Mouse (Mus musculus) midbrain, embryonic 13.5 days (tissue): ENCODE measurements around the gene Dyrk1a. TPM values are rescaled to one million over a fixed set of nuclear protein-coding genes. Genes with fewer than 3 reads are reported as not detected.

Source experiments
- ATAC-seq: fragments of 200-750 bp; cut with Nextera tagmentation; 2 replicates; pipeline ENCODE4 v1.8.0; 2017; ENCODE audit warnings: mild to moderate bottlenecking, moderate TSS enrichment, moderate library complexity
- H3K27ac ChIP-seq: fragments of 300-500 bp; sonication (generic); 2 replicates; pipeline ENCODE4 v1.5.1; 2015; ENCODE audit warnings: inconsistent platforms, mild to moderate bottlenecking, moderate library complexity
- H3K27me3 ChIP-seq: fragments of 300-500 bp; sonication (generic); 2 replicates; pipeline ENCODE4 v1.6.1; 2015; ENCODE audit warnings: mild to moderate bottlenecking, inconsistent platforms
- H3K36me3 ChIP-seq: fragments of 300-500 bp; sonication (generic); 2 replicates; pipeline ENCODE4 v1.6.1; 2015; ENCODE audit warnings: mild to moderate bottlenecking, inconsistent platforms
- H3K4me1 ChIP-seq: fragments of 300-500 bp; sonication (generic); replicated peaks from 2 replicates; pipeline ENCODE4 v1.6.1; 2015; ENCODE audit warnings: inconsistent platforms
- H3K4me2 ChIP-seq: fragments of 300-500 bp; sonication (generic); replicated peaks from 2 replicates; pipeline ENCODE4 v1.6.1; 2015; ENCODE audit warnings: moderate library complexity, mild to moderate bottlenecking, inconsistent platforms
- H3K4me3 ChIP-seq: fragments of 300-500 bp; sonication (generic); replicated peaks from 2 replicates; pipeline ENCODE4 v1.5.1; 2015; ENCODE audit warnings: mild to moderate bottlenecking, inconsistent platforms
- H3K9ac ChIP-seq: fragments of 300-500 bp; sonication (generic); replicated peaks from 2 replicates; pipeline ENCODE4 v1.6.1; 2015; ENCODE audit warnings: mild to moderate bottlenecking, inconsistent platforms
- H3K9me3 ChIP-seq: fragments of 300-500 bp; sonication (generic); 2 replicates; pipeline ENCODE4 v1.6.1; 2016; ENCODE audit warnings: mild to moderate bottlenecking, inconsistent platforms
- WGBS: fragments of 180-500 bp; shearing (Covaris S2); methylation state at CpG from one replicate; pipeline ENCODE4 v1.1.7; 2015; 5-methylcytosine and 5-hydroxymethylcytosine counted together
- polyA plus RNA-seq: library from polyadenylated mRNA; unstranded; fragments of >200 nt; fragmentation: Nextera tagmentation; extraction: Ambion mirVana; gene quantifications from 2 replicates; pipeline ENCODE4 v1.2.1, GENCODE M21; 2015

Gene Dyrk1a
- polyA plus RNA-seq, 1 experiment from 2014 or later: 11.7 TPM

DNA sequence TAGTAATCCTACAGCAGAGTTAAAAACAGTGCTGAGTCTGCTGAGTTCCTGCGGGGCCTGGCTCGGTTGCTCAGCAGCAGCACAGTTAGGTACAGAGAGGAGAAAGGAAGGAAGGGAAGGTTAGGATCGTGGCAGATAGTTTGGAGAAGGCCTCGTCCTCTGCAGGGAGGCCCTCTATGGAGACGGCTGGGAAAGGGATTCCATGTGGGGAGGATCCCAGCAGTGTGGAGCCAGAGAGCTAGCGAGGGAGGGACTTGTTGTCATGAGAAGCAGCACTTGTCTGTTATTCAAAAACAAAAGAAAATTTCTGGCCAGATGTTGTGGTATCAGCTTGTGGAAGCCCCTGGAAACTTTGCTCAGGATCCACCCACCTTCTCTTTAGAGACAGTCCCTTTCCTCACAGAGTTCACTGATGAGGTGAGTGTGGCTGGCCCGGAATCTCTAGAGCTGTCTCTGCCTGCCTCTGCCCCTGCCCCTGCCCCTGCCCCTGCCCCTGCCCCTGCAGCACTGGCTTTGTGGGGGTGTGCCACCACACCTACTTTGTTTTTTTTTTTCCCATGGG lies 11.1 kb downstream of the Dyrk1a start:
- WGBS: 33% methylated on average over 7 of the region's 7 CpGs
- Histone ChIP-seq H3K36me3 (no peaks in the 10 kb centered on the region), H3K4me1 (peaks cover 66% of the 10 kb centered on the region), H3K27me3 (no peaks in the 10 kb centered on the region), H3K4me3 (no peak overlapping the region), H3K27ac (no peak overlapping the region), H3K9me3 (no peaks in the 10 kb centered on the region), H3K4me2 (no peak overlapping the region), H3K9ac (no peak overlapping the region)
- ATAC-seq: no peak

DNA sequence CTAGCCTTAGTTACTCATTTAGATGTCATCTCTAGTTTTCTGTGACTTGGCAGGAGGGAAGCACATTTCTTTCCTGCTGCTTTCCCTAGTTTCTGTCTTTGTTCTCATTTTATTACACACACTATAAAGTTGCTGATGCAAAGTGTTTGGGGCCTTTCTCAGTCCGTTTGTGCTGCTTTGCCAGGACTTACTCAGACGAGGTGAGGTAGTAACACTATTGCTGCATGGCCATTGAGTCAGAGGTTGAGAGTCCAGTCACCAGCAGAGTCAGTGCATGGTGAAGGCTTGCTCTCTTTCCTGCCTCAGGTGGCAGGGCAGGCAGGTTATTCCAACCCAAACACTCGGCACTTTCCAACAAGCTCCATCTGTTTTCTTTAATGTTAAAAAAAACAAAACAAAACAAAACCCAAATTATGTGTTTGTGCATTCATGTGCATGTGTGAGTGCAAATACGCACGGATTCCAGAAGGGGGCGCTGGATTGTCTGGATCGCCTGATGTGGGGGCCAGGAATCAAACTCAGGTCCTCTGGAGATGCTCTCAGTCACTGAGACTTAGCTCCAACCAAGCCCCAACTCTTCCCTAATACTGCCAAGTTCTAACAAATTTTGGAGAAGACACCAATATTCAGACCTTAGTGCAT lies 16.7 kb downstream of the Dyrk1a start:
- Histone ChIP-seq H3K9ac (no peak overlapping the region), H3K4me1 (peaks cover 70% of the 10 kb centered on the region), H3K36me3 (no peaks in the 10 kb centered on the region), H3K27me3 (no peaks in the 10 kb centered on the region), H3K9me3 (no peaks in the 10 kb centered on the region), H3K4me3 (no peak overlapping the region), H3K4me2 (no peak overlapping the region), H3K27ac (no peak overlapping the region)
- no peak for ATAC-seq
- 73% methylated on average over 7 of the region's 7 CpGs for WGBS

DNA sequence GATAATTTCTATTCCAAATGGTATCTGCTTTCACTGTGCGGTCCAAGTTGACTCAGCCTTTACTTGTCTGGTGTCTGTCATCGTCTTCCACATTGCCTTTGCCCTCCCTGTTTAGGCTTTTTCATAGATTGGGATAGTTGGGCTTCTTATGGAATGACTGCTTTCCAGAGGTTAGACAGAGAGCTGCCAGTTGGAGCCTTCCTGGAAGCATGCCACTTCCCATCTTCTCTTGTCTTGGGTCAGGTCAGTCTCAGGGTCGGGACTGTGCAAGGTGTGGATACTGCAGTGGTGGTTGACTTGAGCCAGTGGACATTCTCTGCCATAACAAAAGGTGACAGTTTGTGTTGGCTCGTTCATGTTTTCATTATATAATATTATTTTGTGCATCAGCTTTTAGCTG lies 17.7 kb downstream of the Dyrk1a start:
- WGBS: 93% methylated on average over 4 of the region's 4 CpGs
- ATAC-seq: no peak
- no peaks in the 10 kb centered on the region for H3K36me3 ChIP-seq
- H3K27me3 ChIP-seq: no peaks in the 10 kb centered on the region
- H3K9me3 ChIP-seq: no peaks in the 10 kb centered on the region
- H3K27ac ChIP-seq: no peak overlapping the region
- no peak overlapping the region for H3K4me2 ChIP-seq
- no peak overlapping the region for H3K4me3 ChIP-seq
- peaks cover 67% of the 10 kb centered on the region for H3K4me1 ChIP-seq
- H3K9ac ChIP-seq: no peak overlapping the region

DNA sequence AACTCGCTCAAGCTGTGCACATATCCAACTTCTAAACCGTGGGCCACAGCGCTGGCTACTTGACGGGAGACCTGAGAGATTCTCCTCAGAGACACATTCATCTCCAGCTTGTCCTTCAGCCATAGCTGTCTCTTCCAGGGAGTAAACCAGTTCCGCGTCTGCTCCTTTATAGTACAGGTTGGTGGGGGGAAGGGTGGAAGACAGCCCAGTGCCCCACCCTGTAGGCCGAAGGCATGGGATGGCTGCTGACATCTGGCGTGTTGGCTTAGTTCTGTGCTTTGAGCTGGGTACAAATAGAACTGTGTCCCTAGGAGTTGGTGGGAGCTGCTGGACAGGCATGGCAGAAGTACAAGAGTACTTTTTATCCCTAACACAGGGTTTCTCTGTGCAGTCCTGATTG lies 18.4 kb downstream of the Dyrk1a start:
- Histone ChIP-seq H3K36me3 (no peaks in the 10 kb centered on the region), H3K4me1 (peaks cover 62% of the 10 kb centered on the region), H3K27ac (no peak overlapping the region), H3K27me3 (no peaks in the 10 kb centered on the region), H3K9me3 (no peaks in the 10 kb centered on the region), H3K9ac (no peak overlapping the region), H3K4me3 (no peak overlapping the region), H3K4me2 (no peak overlapping the region)
- WGBS: 86% methylated on average over 8 of the region's 8 CpGs
- ATAC-seq: 0 out of 2 replicates have a peak, but pooled peaks have one; percentile 37

DNA sequence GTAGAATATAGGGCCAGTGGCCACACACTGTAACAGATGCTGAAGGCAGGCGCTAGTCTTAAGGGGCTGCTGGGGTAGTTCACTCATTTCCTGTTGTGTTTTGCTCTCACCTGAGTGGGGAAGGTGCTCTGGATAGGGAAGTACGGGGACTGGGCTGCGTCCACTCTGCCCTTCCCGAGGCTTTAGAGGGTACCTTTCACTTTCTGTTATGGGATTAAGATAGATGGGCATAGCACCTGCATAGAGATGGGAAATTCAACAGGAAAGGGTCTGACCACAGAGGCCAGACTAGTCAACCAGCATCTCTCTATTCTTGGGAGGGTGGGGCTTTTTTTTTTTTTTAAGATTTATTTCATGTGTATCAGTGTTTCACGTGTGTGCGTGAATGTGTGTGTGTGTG lies 19.2 kb downstream of the Dyrk1a start:
- no peak overlapping the region for H3K9ac ChIP-seq
- no peaks in the 10 kb centered on the region for H3K27me3 ChIP-seq
- H3K27ac ChIP-seq: 0 out of 2 replicates have a peak overlapping the region, but pooled peaks have one; percentile 11
- peaks cover 54% of the 10 kb centered on the region for H3K4me1 ChIP-seq
- H3K9me3 ChIP-seq: no peaks in the 10 kb centered on the region
- H3K36me3 ChIP-seq: no peaks in the 10 kb centered on the region
- H3K4me2 ChIP-seq: no peak overlapping the region
- no peak overlapping the region for H3K4me3 ChIP-seq
- 93% methylated on average over 6 of the region's 6 CpGs for WGBS
- no peak for ATAC-seq

DNA sequence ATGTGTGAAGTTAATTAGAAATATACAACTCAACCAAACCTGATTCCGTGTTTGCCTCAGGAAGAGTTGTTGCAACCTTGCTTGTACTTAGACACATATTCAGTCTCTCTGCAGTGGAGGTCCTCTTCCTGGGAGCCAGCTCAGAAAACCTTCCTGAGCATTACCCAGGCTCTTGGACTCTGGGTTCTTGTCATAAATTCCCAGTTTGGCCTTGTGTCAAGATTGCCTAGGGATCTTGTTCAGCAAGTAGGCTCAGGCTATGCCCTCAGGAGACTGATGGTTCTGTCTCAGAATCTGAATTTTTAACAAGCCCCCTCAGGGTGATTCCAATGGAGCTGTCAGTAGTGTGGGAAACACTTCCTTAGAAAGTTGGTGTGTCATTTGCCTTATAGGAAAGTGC lies 19.8 kb downstream of the Dyrk1a start:
- peaks cover 52% of the 10 kb centered on the region for H3K4me1 ChIP-seq
- WGBS: 90% methylated on average over 1 of the region's 1 CpGs
- H3K36me3 ChIP-seq: 0 out of 2 replicates have a peak, but pooled peaks cover 3% of the 10 kb centered on the region
- H3K4me3 ChIP-seq: no peak overlapping the region
- H3K27ac ChIP-seq: no peak overlapping the region
- no peak overlapping the region for H3K4me2 ChIP-seq
- H3K27me3 ChIP-seq: no peaks in the 10 kb centered on the region
- ATAC-seq: no peak
- H3K9ac ChIP-seq: no peak overlapping the region
- no peaks in the 10 kb centered on the region for H3K9me3 ChIP-seq

DNA sequence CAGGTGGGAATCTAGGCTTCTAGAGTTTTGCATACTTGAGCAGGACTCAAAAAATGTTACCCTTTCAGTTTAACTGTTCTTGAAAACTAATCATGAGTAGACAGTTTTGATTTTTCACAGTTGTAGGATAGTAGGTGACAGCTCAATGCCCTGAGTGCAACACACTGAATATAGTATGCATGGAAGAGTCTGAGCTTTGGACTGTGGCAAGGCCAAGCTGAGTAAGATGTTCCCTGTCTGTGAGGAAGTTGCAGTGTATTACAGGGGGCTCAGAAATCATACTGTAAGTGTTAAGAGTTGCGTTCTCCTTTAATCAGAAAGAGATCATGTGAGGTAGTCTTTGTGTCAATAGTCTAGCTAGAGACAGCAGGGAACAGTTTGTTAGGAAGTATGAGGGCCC lies 20.4 kb downstream of the Dyrk1a start:
- H3K4me3 ChIP-seq: no peak overlapping the region
- H3K4me2 ChIP-seq: no peak overlapping the region
- no peak overlapping the region for H3K27ac ChIP-seq
- H3K4me1 ChIP-seq: peaks cover 48% of the 10 kb centered on the region
- H3K27me3 ChIP-seq: no peaks in the 10 kb centered on the region
- no peak for ATAC-seq
- no peaks in the 10 kb centered on the region for H3K9me3 ChIP-seq
- WGBS: 96% methylated on average over 1 of the region's 1 CpGs
- 0 out of 2 replicates have a peak, but pooled peaks cover 4% of the 10 kb centered on the region for H3K36me3 ChIP-seq
- H3K9ac ChIP-seq: no peak overlapping the region

DNA sequence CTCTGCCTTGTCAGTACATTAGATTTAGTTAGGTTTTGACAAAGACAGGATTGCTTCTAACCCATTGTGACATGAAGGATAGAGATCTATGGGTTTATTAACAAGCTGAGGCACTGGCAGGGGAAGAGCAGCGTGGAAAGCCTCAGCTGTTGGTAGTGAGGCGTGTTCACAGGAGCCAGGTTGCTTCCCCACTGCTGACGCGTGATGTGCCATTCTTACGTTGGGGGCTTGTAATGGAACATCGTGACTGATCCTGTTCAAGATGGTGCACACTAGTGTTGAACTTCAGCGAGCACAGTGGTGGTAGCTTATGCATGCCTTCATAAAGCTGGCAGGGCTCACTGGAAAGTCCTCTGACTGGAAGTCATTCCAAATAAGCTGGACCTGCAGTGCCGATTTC lies 21.2 kb downstream of the Dyrk1a start:
- 0 out of 2 replicates have a peak, but pooled peaks cover 4% of the 10 kb centered on the region for H3K36me3 ChIP-seq
- no peak overlapping the region for H3K4me3 ChIP-seq
- H3K27ac ChIP-seq: no peak overlapping the region
- H3K4me2 ChIP-seq: no peak overlapping the region
- no peaks in the 10 kb centered on the region for H3K9me3 ChIP-seq
- no peak overlapping the region for H3K9ac ChIP-seq
- no peak for ATAC-seq
- no peaks in the 10 kb centered on the region for H3K27me3 ChIP-seq
- H3K4me1 ChIP-seq: peaks cover 48% of the 10 kb centered on the region
- 87% methylated on average over 8 of the region's 8 CpGs for WGBS

DNA sequence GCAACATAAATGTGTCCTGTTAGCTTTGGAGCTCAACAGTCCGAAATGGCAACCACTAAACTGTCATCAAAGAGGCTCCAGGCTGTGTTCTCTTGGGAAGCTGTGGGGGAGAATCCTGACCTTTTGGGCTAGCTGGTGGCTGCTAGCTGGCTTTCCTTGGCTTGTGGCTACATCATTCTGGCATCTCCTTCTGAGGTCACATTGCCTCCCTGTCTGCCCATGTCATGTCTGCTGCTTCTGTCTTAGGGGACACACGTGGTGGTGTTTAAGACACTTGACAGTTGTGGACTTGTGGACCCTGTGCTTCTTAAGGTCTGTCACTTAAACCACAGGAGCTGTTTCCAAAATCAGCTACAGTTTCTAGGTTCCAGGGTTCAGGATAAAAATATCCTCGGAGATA lies 21.7 kb downstream of the Dyrk1a start:
- ATAC-seq: no peak
- peaks cover 48% of the 10 kb centered on the region for H3K4me1 ChIP-seq
- WGBS: 91% methylated on average over 3 of the region's 3 CpGs
- no peak overlapping the region for H3K4me2 ChIP-seq
- H3K27ac ChIP-seq: no peak overlapping the region
- no peaks in the 10 kb centered on the region for H3K27me3 ChIP-seq
- no peak overlapping the region for H3K9ac ChIP-seq
- H3K9me3 ChIP-seq: no peaks in the 10 kb centered on the region
- H3K4me3 ChIP-seq: no peak overlapping the region
- 0 out of 2 replicates have a peak, but pooled peaks cover 4% of the 10 kb centered on the region for H3K36me3 ChIP-seq

DNA sequence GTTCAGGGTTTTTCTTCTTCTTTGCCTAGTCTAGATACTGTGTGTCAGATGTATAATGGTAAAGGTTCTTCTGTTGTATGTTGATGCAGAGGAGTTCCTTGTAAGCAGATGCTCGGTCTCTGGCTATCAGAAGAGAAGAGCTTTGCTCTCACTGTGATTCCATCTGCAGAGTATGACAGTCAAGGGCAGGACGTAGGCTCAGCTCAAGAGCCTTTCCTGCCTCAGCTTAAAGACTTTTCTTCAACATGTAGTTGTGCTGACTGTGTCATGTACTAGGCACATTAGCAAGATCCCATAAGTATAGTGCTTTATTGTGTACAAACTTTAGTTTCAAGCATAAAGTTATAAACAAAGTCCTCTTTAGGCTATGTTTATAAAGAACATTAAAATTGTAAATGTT lies 26.8 kb downstream of the Dyrk1a start:
- H3K27ac ChIP-seq: no peak overlapping the region
- H3K9ac ChIP-seq: no peak overlapping the region
- no peaks in the 10 kb centered on the region for H3K9me3 ChIP-seq
- no peak for ATAC-seq
- H3K4me2 ChIP-seq: no peak overlapping the region
- no peak overlapping the region for H3K4me3 ChIP-seq
- WGBS: 84% methylated on average over 2 of the region's 2 CpGs
- H3K36me3 ChIP-seq: 0 out of 2 replicates have a peak, but pooled peaks cover 4% of the 10 kb centered on the region
- peaks cover 45% of the 10 kb centered on the region for H3K4me1 ChIP-seq
- H3K27me3 ChIP-seq: no peaks in the 10 kb centered on the region

DNA sequence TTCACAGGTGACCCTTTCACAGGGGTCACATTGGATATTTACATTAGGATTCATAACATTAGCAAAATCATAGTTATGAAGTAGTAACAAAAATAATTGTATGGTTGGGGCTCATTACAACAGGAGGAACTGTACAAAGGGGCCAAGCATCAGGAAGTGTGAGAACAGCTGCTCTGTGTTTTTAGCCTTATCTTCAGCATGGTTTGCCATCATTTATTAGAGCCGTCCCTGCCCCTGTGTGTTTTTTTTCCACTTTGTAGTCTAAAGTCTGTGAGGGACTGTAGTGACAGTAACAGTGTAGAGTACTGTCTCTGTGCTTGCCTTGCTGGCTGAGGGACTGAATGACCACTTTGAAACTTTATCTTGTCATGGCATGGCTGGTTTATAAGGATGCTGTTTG lies 27.8 kb downstream of the Dyrk1a start:
- H3K4me3 ChIP-seq: no peak overlapping the region
- H3K27me3 ChIP-seq: no peaks in the 10 kb centered on the region
- H3K4me2 ChIP-seq: no peak overlapping the region
- 0 out of 2 replicates have a peak, but pooled peaks cover 4% of the 10 kb centered on the region for H3K36me3 ChIP-seq
- H3K9ac ChIP-seq: no peak overlapping the region
- no peaks in the 10 kb centered on the region for H3K9me3 ChIP-seq
- no peak overlapping the region for H3K27ac ChIP-seq
- WGBS: 73% methylated on average over 1 of the region's 1 CpGs
- ATAC-seq: no peak
- peaks cover 55% of the 10 kb centered on the region for H3K4me1 ChIP-seq

DNA sequence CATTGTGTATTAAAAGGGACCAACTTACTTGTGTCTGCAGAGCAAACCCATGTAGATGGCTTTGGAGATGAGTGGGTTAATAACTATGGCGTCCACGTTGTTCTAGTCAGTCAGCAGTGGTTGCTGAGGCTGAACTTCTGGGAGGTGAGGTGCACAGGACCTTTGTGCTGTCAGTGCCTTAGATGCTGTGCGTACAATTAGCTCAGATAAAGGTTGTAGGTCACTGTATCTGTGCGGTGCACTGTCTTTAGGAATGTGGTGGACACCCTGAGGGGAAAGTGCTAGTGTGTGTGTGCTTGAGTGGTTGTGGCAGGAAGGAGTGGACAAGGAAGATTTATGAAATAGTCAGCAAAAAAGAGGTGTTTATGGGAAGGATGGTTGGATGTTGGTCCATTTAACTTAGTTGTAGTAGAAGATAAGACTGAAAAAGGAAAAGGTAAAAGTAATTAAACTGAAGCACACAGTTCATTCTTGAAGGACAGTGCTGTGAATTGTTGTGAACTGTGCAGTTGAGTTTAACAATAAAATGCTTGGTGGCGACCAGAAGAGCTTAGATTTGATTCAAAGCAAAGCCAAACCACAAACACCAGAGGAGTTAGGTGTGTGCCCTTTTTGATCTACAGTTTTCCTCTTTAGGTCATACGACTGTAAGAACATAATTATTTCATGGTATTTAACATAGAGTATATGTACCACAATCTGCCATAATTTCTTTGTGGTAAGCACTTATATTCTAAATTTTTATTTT lies 30.3 kb downstream of the Dyrk1a start:
- Histone ChIP-seq H3K4me2 (no peak overlapping the region), H3K27ac (no peak overlapping the region), H3K4me1 (peaks cover 68% of the 10 kb centered on the region), H3K4me3 (no peak overlapping the region), H3K36me3 (no peaks in the 10 kb centered on the region), H3K9ac (no peak overlapping the region), H3K9me3 (no peaks in the 10 kb centered on the region), H3K27me3 (no peaks in the 10 kb centered on the region)
- no peak for ATAC-seq
- WGBS: 44% methylated on average over 6 of the region's 6 CpGs
